Mouse (Mus musculus) E14TG2a.4 (cell line): ENCODE results near the gene Slc39a11.

Experiments
- CTCF ChIP-seq: conservative IDR thresholded peaks from 2 replicates; pipeline ENCODE4 v1.5.1; 2014; ENCODE audit warnings: low read length
- NANOG ChIP-seq: IDR thresholded peaks from 2 replicates; pipeline ENCODE4 v1.6.1; 2014; ENCODE audit warnings: borderline replicate concordance, low read length, mixed read lengths
- POU5F1 ChIP-seq: IDR thresholded peaks from 2 replicates; pipeline ENCODE4 v1.6.1; 2014; ENCODE audit warnings: low read length, borderline replicate concordance

- TF ChIP-seq CTCF: no peak
- TF ChIP-seq POU5F1: no peak
- TF ChIP-seq NANOG: no peak
Observed at GRCm38 (mm10) chr11:113422598-113422997, 227.3 kb downstream of the Slc39a11 start.
